Mouse (Mus musculus): ENCODE measurements around the gene Azin2. TPM values are rescaled to one million over a fixed set of nuclear protein-coding genes. Genes with fewer than 3 reads are reported as not detected.

The Azin2 gene
- polyA plus RNA-seq, 1 experiment from 2014 or later: 10.8 TPM

DNA sequence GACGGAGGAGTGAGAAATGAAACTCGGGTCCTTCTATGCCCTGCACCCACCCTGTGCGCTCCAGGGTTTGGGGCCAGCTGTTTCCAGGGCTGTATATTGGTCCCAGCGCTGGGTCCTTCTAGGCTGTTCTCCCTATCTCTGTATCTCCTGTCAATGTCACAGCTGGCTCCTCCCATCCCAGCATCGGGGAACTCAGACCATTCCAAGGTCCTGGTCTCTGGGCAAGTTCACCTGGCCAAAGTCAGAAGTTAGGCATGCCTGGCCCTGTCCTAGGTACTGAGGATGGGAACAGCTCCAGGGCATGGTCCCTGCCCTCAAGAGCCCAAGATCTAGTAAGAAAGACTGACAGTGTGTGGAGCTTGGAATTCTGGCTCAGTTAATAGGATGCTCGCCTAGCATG, 70.5 kb downstream of the Azin2 start:
- H3K9me3 ChIP-seq (ENCODE audit: control insufficient read depth, low read length): no peaks in the 10 kb centered on the region

DNA sequence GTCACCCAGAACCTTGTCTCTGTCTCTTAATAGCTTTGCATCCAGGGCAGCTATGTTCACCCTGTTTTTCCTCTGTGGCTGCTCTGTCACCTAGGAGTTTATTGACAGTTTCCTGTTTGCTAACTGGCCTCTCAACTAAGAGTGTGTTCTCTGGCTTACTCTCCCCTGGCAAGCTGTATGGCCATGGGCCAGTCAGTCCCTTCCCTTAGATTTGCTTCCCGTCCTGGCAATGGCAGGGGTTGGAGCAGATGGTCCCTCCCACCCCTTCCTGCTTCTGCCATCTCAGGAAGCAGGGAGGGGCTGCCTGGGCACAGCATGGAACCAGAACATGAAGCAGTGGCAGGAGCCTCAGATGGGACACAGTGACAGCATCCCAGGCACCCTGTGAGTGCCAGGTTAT, 71.1 kb downstream of the Azin2 start:
- Histone ChIP-seq H3K9ac (ENCODE audit: low read depth, low read length) (no peak overlapping the region), H3K4me1 (replicated peaks; ENCODE audit: control insufficient read depth, insufficient read depth, low read length) (no peaks in the 10 kb centered on the region)
- ATAC-seq (ENCODE audit: low FRiP score): no peak

More for the DNA sequence above, 70.5 kb downstream of the Azin2 start:
- Histone ChIP-seq H3K27ac (ENCODE audit: low read depth, low read length) (no peak overlapping the region), H3K4me3 (ENCODE audit: low read depth, low read length) (no peak overlapping the region), H3K27me3 (ENCODE audit: control insufficient read depth, insufficient read depth, low read length) (no peaks in the 10 kb centered on the region), H3K36me3 (ENCODE audit: control insufficient read depth, insufficient read depth, low read length) (no peaks in the 10 kb centered on the region), H3K4me1 (replicated peaks; ENCODE audit: control insufficient read depth, insufficient read depth, low read length) (no peaks in the 10 kb centered on the region), H3K4me2 (replicated peaks; ENCODE audit: low read depth, low read length) (no peak overlapping the region), H3K9ac (ENCODE audit: low read depth, low read length) (no peak overlapping the region)
- DNase-seq (ENCODE audit: low spot score) (no peak), ATAC-seq (ENCODE audit: low FRiP score) (no peak)
- WGBS: 81% methylated on average over 6 of the region's 6 CpGs

DNA sequence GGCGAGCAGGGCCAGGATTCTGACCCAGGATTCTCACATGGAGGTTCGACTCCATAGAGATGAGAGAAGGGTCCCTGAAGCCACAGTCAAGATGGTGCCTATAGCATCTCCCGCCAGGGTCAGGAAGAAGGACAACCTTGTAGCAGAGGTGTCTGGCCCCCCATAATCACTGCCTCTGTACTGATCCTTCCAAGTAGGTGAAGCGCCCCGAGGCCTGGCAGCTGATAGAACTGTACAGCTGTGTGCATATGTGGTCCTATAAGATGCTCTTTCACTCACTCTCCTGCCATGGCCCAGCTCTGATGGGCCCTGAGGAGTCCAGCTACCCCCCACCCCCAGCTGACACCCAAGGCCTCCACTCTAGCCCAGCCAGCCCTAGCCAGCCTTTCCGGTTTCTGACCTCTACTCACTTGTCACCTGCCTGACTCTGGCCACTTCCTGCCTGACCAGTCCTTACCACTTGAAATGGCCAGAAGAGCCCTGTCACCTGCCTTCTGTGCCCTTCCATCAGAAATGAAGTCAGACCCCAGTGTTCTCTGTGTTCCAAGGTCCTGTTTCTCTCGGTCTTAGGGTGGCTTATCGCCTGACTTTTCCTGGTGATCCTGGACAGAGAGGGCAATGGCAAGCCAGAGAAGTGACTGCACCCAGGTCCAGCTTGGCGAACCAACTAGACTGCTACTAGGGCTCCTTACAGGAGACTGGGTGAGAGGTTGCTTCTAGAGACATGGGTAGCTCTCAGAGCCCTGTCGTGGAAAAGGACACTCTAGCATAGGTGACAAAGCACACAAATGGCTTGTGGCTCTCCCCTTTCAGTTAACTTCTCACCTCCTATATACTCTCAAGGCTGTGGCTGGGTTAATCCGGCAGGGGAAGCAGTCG, 72.3 kb downstream of the Azin2 start:
- H3K4me2 ChIP-seq (replicated peaks; ENCODE audit: low read depth, low read length): no peak overlapping the region
- H3K4me3 ChIP-seq (ENCODE audit: low read depth, low read length): no peak overlapping the region
- no peaks in the 10 kb centered on the region for H3K9me3 ChIP-seq (ENCODE audit: control insufficient read depth, low read length)
- no peak overlapping the region for H3K9ac ChIP-seq (ENCODE audit: low read depth, low read length)
- no peaks in the 10 kb centered on the region for H3K27me3 ChIP-seq (ENCODE audit: control insufficient read depth, insufficient read depth, low read length)
- WGBS: 86% methylated on average over 12 of the region's 12 CpGs
- ATAC-seq (ENCODE audit: low FRiP score): no peak
- no peak for DNase-seq (ENCODE audit: low spot score)
- no peak overlapping the region for H3K27ac ChIP-seq (ENCODE audit: low read depth, low read length)
- H3K36me3 ChIP-seq (ENCODE audit: control insufficient read depth, insufficient read depth, low read length): no peaks in the 10 kb centered on the region
- H3K4me1 ChIP-seq (replicated peaks; ENCODE audit: control insufficient read depth, insufficient read depth, low read length): no peaks in the 10 kb centered on the region

More for the DNA sequence above, 71.1 kb downstream of the Azin2 start:
- no peak for DNase-seq (ENCODE audit: low spot score)
- H3K9me3 ChIP-seq (ENCODE audit: control insufficient read depth, low read length): no peaks in the 10 kb centered on the region
- no peak overlapping the region for H3K4me2 ChIP-seq (replicated peaks; ENCODE audit: low read depth, low read length)
- H3K27me3 ChIP-seq (ENCODE audit: control insufficient read depth, insufficient read depth, low read length): no peaks in the 10 kb centered on the region
- H3K4me3 ChIP-seq (ENCODE audit: low read depth, low read length): no peak overlapping the region
- no peaks in the 10 kb centered on the region for H3K36me3 ChIP-seq (ENCODE audit: control insufficient read depth, insufficient read depth, low read length)
- 40% methylated on average over 1 of the region's 1 CpGs for WGBS
- H3K27ac ChIP-seq (ENCODE audit: low read depth, low read length): no peak overlapping the region

DNA sequence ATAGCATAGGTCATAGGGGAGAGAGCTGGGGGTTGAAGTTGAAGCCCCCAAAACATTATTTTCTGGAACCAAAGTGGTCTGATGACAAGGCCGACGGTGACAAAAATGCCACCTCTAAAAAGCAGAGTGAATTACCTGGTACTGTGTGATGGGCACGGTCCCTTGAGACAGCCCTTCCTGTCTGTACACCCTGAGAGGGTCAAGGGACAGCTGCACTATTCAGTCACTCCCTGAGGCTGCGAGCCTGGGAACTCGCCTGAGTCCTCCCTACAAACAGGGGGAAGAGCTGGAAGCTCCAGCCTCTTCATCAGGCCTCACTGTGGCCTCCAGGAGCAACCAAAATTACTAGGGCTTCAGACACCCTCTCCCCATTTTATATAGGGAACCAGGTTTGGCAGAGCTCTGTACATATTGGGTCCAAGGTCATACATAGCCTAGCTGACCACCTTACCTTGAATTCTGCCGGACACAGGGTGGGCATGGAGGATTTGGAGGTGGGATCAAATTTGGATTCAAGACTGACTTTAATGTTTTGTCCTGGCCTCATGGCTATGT, 73.7 kb downstream of the Azin2 start:
- no peak overlapping the region for H3K4me3 ChIP-seq (ENCODE audit: low read depth, low read length)
- ATAC-seq (ENCODE audit: low FRiP score) (no peak), DNase-seq (ENCODE audit: low spot score) (no peak)
- no peaks in the 10 kb centered on the region for H3K36me3 ChIP-seq (ENCODE audit: control insufficient read depth, insufficient read depth, low read length)
- no peak overlapping the region for H3K9ac ChIP-seq (ENCODE audit: low read depth, low read length)
- no peaks in the 10 kb centered on the region for H3K9me3 ChIP-seq (ENCODE audit: control insufficient read depth, low read length)
- no peak overlapping the region for H3K27ac ChIP-seq (ENCODE audit: low read depth, low read length)
- H3K4me1 ChIP-seq (replicated peaks; ENCODE audit: control insufficient read depth, insufficient read depth, low read length): 0 out of 2 replicates have a peak, but pooled peaks cover 3% of the 10 kb centered on the region
- H3K4me2 ChIP-seq (replicated peaks; ENCODE audit: low read depth, low read length): no peak overlapping the region
- H3K27me3 ChIP-seq (ENCODE audit: control insufficient read depth, insufficient read depth, low read length): 0 out of 2 replicates have a peak, but pooled peaks cover 2% of the 10 kb centered on the region
- WGBS: 84% methylated on average over 6 of the region's 6 CpGs

DNA sequence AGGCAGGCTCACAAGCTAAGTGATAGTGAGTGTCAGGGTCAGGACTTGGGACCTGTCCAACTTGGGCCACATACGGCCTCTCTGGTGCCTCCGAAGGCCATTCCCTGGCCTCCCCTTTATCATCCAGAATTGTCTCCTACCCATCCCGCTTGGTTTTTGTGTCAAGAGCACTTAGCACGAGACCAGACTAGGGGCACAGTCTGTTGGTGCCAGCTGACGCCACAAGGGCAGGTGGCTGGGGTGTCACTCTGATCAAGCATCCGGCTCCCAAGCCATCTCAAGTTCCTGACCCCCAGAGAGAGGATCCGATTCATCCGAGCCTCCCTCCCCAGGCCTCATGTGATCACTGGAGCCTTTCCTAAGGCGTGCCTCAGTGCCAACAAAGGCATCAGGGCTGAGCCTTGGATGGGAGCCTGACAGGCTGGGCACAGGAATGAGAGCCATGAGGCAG, 74.6 kb downstream of the Azin2 start:
- 0 out of 2 replicates have a peak, but pooled peaks cover 3% of the 10 kb centered on the region for H3K4me1 ChIP-seq (replicated peaks; ENCODE audit: control insufficient read depth, insufficient read depth, low read length)
- H3K27me3 ChIP-seq (ENCODE audit: control insufficient read depth, insufficient read depth, low read length): 0 out of 2 replicates have a peak, but pooled peaks cover 2% of the 10 kb centered on the region
- H3K4me2 ChIP-seq (replicated peaks; ENCODE audit: low read depth, low read length): no peak overlapping the region
- peak overlapping the region; percentile 32 for H3K27ac ChIP-seq (ENCODE audit: low read depth, low read length)
- H3K9me3 ChIP-seq (ENCODE audit: control insufficient read depth, low read length): no peaks in the 10 kb centered on the region
- H3K36me3 ChIP-seq (ENCODE audit: control insufficient read depth, insufficient read depth, low read length): no peaks in the 10 kb centered on the region
- H3K9ac ChIP-seq (ENCODE audit: low read depth, low read length): no peak overlapping the region
- DNase-seq (ENCODE audit: low spot score): no peak
- H3K4me3 ChIP-seq (ENCODE audit: low read depth, low read length): no peak overlapping the region
- WGBS: 55% methylated on average over 9 of the region's 9 CpGs
- ATAC-seq (ENCODE audit: low FRiP score): no peak

DNA sequence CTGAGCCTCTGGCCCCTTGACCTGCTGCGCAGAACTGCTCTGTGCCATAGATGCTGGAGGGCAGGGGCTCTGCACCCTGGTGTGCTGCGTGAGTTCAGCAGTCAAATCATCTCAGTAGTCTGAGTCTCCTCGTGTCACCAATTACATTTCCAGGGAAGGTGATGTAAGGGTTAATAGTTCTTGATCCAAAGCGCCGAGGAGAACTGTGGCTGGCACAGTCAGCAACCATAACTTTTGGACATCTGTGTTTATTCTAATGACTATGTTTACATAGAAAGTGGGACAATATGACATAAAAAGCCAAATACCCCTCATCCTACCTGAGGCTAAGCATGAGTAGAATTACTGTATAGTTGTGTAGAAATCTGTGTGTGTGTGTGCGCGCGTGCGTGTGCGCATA, 75.2 kb downstream of the Azin2 start:
- 68% methylated on average over 10 of the region's 10 CpGs for WGBS
- 0 out of 2 replicates have a peak, but pooled peaks cover 3% of the 10 kb centered on the region for H3K4me1 ChIP-seq (replicated peaks; ENCODE audit: control insufficient read depth, insufficient read depth, low read length)
- H3K27ac ChIP-seq (ENCODE audit: low read depth, low read length): 0 out of 2 replicates have a peak overlapping the region, but pooled peaks have one; percentile 32
- H3K27me3 ChIP-seq (ENCODE audit: control insufficient read depth, insufficient read depth, low read length): 0 out of 2 replicates have a peak, but pooled peaks cover 2% of the 10 kb centered on the region
- ATAC-seq (ENCODE audit: low FRiP score) (no peak), DNase-seq (ENCODE audit: low spot score) (no peak)
- no peak overlapping the region for H3K4me2 ChIP-seq (replicated peaks; ENCODE audit: low read depth, low read length)
- H3K4me3 ChIP-seq (ENCODE audit: low read depth, low read length): no peak overlapping the region
- H3K9ac ChIP-seq (ENCODE audit: low read depth, low read length): no peak overlapping the region
- H3K36me3 ChIP-seq (ENCODE audit: control insufficient read depth, insufficient read depth, low read length): no peaks in the 10 kb centered on the region
- H3K9me3 ChIP-seq (ENCODE audit: control insufficient read depth, low read length): no peaks in the 10 kb centered on the region

DNA sequence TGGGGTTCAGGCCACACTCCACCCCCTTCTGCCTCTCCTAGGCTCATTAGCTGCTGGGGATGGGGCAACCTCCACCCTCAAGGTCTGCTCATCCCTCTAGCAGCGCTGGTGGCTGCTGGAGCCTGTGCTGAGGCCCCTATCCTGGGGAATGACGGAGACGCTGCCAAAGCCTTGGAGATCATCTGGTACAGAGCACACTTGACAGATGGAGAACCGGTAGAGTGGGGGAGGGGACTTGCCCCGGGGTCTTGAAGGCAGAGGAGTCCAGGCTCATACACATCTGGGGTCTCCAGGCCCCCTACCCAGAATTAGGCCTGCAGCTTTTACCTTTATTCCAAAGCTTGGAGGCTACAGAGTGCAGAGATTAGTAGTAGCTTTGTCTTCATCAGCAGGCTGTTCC, 75.7 kb downstream of the Azin2 start:
- WGBS: 47% methylated on average over 5 of the region's 5 CpGs
- Histone ChIP-seq H3K4me3 (ENCODE audit: low read depth, low read length) (no peak overlapping the region), H3K4me1 (replicated peaks; ENCODE audit: control insufficient read depth, insufficient read depth, low read length) (0 out of 2 replicates have a peak, but pooled peaks cover 3% of the 10 kb centered on the region), H3K36me3 (ENCODE audit: control insufficient read depth, insufficient read depth, low read length) (no peaks in the 10 kb centered on the region), H3K27ac (ENCODE audit: low read depth, low read length) (no peak overlapping the region), H3K4me2 (replicated peaks; ENCODE audit: low read depth, low read length) (peak overlapping the region; percentile 15; the same call in 1 of the 2 replicates), H3K9me3 (ENCODE audit: control insufficient read depth, low read length) (no peaks in the 10 kb centered on the region), H3K9ac (ENCODE audit: low read depth, low read length) (no peak overlapping the region), H3K27me3 (ENCODE audit: control insufficient read depth, insufficient read depth, low read length) (0 out of 2 replicates have a peak, but pooled peaks cover 2% of the 10 kb centered on the region)
- ATAC-seq (ENCODE audit: low FRiP score) (no peak), DNase-seq (ENCODE audit: low spot score) (peak; percentile 51)

DNA sequence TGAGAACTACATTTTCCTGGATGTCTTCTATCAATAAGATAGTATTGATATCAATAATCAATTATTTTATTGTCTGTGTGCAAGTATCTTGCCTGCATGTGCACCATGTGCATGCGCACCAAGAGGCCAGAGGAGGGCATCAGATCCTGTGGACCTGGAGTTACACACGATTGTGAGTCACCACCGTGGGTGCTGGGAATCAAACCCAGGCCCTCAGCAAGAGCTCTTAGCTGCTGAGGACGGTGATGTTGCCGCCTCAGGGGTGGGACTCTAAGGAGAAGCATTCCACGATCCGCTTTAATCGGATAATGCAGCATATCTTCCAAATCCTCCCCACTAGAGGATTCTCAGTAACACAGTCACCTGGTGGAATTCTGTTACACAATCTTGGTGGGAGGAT, 76.7 kb downstream of the Azin2 start:
- no peak overlapping the region for H3K4me3 ChIP-seq (ENCODE audit: low read depth, low read length)
- H3K36me3 ChIP-seq (ENCODE audit: control insufficient read depth, insufficient read depth, low read length): no peaks in the 10 kb centered on the region
- ATAC-seq (ENCODE audit: low FRiP score) (no peak), DNase-seq (ENCODE audit: low spot score) (no peak)
- 95% methylated on average over 8 of the region's 8 CpGs for WGBS
- no peak overlapping the region for H3K27ac ChIP-seq (ENCODE audit: low read depth, low read length)
- 0 out of 2 replicates have a peak, but pooled peaks cover 3% of the 10 kb centered on the region for H3K4me1 ChIP-seq (replicated peaks; ENCODE audit: control insufficient read depth, insufficient read depth, low read length)
- H3K4me2 ChIP-seq (replicated peaks; ENCODE audit: low read depth, low read length): no peak overlapping the region
- H3K9me3 ChIP-seq (ENCODE audit: control insufficient read depth, low read length): no peaks in the 10 kb centered on the region
- H3K27me3 ChIP-seq (ENCODE audit: control insufficient read depth, insufficient read depth, low read length): 0 out of 2 replicates have a peak, but pooled peaks cover 2% of the 10 kb centered on the region
- no peak overlapping the region for H3K9ac ChIP-seq (ENCODE audit: low read depth, low read length)

Data from hindbrain, embryonic 11.5 days (tissue).